Mouse (Mus musculus) erythroblast, embryonic 14.5 days (primary cell): ENCODE results near the gene Gm10447. TPM values are rescaled to one million over a fixed set of nuclear protein-coding genes. Genes with fewer than 3 reads are reported as not detected.

ENCODE experiments used
- H3K27me3 ChIP-seq: 2 replicates; pipeline ENCODE4 v1.6.1; 2012; ENCODE audit warnings: inconsistent platforms; ENCODE audit not compliant: control insufficient read depth
- H3K36me3 ChIP-seq: 2 replicates; pipeline ENCODE4 v1.6.1; 2012; ENCODE audit warnings: mild to moderate bottlenecking, inconsistent platforms; ENCODE audit not compliant: control insufficient read depth
- H3K4me1 ChIP-seq: 2 replicates; pipeline ENCODE4 v1.6.1; 2012; ENCODE audit warnings: inconsistent platforms; ENCODE audit not compliant: control insufficient read depth
- H3K4me3 ChIP-seq: replicated peaks from 2 replicates; pipeline ENCODE3; 2012; ENCODE audit warnings: moderate library complexity, mild to moderate bottlenecking, inconsistent platforms
- H3K9me3 ChIP-seq: 2 replicates; pipeline ENCODE4 v1.6.1; 2012; ENCODE audit warnings: low read length, inconsistent platforms, mixed read lengths; ENCODE audit not compliant: control insufficient read depth
- GATA1 ChIP-seq: IDR thresholded peaks from 2 replicates; pipeline ENCODE4 v1.6.1; 2012; ENCODE audit warnings: low read length, inconsistent platforms, mixed read lengths
- TAL1 ChIP-seq: IDR thresholded peaks from 3 replicates; pipeline ENCODE4 v1.6.1; 2012; ENCODE audit warnings: low read length, inconsistent platforms, mixed read lengths
- polyA plus RNA-seq: library from polyadenylated mRNA; stranded (reverse); fragments of >175 nt; gene quantifications from 2 replicates; pipeline ENCODE4 v1.2.3, GENCODE M21; 2012

The Gm10447 gene
- polyA plus RNA-seq, 1 experiment: not detected

DNA sequence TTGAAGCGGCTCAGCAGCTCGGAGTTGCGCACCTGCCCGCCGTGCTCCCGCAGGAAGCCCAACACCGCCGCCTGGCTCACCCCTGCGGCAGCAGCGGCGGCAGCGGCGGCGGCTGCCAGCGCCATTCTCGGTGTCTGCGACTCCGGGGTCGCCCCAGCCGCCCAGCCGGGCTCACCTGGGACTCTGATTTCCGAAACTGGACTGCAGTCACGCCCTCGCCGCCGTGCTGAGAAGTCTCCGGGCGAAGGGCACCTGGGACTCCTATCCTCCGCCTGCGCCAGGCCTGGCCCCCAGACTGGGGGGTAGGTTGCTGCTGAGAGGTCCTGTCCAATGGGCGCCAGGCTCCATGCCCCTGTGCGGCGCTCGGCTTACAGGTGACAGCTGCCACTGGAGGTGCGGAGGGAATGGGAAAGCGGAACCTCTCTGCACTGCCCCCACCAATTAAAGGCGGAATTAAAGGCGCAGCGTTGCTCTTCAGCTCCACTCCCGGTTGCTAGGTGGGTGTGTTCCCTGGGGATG, 22.9 kb upstream of the Gm10447 start, which contains the start of the genes Gm9945 and Sowaha:
TSS of gene Gm9945 (plus strand) at position 384 of the 519 bp plus-strand sequence.
TSS of gene Sowaha (minus strand) at position 492 of the 519 bp plus-strand sequence.
- TF ChIP-seq TAL1 (no peak), GATA1 (no peak)
- Histone ChIP-seq H3K4me1 (peaks cover 79% of the 10 kb centered on the region), H3K27me3 (peaks cover 53% of the 10 kb centered on the region), H3K9me3 (peaks cover 13% of the 10 kb centered on the region), H3K4me3 (peak within 1 kb of the TSS; percentile 97), H3K36me3 (peaks cover 37% of the 10 kb centered on the region)

DNA sequence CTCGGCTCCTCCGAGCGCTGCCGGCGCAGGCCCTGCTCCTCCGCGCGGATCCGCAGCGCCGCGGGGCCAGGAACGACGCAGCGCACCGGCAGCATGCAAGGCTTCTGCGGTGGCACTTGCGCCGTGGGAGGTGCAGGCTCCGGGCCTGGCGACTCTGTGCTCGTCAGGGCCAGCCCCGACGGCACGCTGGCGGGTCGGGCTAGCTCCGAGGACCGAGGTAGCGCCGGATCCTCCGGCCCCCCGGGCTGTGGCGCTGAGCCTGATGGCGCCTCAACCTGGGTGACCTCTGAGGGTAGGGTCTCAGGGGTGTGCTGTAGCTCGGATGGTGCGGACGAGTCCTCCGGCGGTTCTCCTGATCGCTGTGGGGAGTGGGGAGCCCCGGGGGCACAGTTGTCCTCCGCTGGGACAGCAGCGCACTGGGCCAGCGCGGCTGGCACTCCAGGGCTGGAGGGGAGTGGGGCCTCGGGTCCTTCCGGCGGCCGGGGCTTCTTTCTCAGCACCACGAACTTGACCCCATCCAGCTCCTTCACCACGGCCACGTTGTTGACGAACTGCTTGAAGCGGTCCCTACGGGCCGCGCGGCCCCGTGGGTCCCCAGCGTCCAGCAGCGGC, 22.4 kb upstream of the Gm10447 start:
- Histone ChIP-seq H3K9me3 (peaks cover 13% of the 10 kb centered on the region), H3K4me3 (peak overlapping the region; percentile 97), H3K36me3 (peaks cover 37% of the 10 kb centered on the region), H3K27me3 (peaks cover 59% of the 10 kb centered on the region), H3K4me1 (peaks cover 74% of the 10 kb centered on the region)
- TF ChIP-seq GATA1: no peak
- TF ChIP-seq TAL1: no peak

DNA sequence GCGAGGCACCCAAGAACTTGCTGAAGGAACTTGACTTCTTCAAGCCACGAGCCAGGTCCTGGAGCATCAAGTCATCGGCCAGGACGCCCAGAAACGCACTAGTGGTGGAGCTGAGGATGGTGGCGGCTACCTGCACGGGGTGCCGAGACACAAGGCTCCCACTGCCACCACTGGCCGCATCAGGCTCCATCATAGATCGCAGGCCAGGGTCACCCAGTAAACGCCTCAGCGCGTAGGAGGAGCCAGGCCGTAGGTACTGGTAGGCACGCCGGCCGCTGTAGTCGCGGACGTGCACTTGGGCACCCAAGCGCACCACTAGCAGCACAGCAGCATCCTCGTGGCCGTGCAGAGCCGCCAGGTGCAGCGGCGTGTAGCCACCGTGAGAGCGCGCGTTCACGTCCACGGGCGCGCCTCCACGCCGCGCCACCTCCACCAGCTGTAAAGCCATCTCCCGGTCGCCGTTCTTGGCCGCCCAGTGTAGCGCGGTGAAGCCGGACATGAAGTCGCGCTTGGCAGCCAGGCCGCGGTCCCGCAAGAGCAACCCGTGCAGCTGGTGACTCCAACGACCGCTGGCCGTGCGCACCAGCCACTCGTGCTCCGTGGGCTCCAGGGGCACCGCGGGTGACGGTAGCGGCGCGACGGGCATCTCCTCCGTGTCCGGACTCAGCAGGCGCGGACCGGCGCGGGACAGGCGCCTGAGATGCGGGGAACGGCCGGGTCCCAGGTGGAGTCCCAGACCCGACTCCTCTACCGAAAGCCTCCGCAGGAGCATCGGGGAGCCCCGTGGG, 21.7 kb upstream of the Gm10447 start:
- TF ChIP-seq TAL1 (no peak), GATA1 (no peak)
- Histone ChIP-seq H3K36me3 (peaks cover 37% of the 10 kb centered on the region), H3K4me1 (peaks cover 67% of the 10 kb centered on the region), H3K9me3 (peaks cover 13% of the 10 kb centered on the region), H3K27me3 (peaks cover 66% of the 10 kb centered on the region), H3K4me3 (peak overlapping the region; percentile 97)

DNA sequence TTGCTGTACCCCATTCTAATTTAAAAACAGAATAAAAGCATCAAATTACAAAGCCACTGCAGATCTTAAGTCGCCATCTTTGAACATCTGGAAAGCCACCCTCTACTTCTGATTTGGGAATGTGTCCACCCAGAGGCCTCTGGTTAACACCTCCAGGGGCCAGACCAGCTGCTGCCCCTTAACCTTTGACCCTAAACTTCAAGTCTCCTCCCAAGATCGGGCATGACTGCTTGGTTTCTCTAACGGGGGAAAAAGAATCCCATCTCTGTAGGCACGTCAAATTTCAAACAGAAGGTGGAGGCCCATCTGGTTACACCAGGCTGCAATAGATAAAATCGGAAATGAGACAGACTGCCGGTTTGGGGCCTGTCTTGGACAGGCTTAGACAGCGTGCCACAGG, 20.9 kb upstream of the Gm10447 start:
- Histone ChIP-seq H3K36me3 (peaks cover 37% of the 10 kb centered on the region), H3K4me3 (peak overlapping the region; percentile 97), H3K9me3 (peaks cover 13% of the 10 kb centered on the region), H3K4me1 (peaks cover 60% of the 10 kb centered on the region), H3K27me3 (peaks cover 72% of the 10 kb centered on the region)
- no peak for TF ChIP-seq GATA1
- TF ChIP-seq TAL1: no peak

DNA sequence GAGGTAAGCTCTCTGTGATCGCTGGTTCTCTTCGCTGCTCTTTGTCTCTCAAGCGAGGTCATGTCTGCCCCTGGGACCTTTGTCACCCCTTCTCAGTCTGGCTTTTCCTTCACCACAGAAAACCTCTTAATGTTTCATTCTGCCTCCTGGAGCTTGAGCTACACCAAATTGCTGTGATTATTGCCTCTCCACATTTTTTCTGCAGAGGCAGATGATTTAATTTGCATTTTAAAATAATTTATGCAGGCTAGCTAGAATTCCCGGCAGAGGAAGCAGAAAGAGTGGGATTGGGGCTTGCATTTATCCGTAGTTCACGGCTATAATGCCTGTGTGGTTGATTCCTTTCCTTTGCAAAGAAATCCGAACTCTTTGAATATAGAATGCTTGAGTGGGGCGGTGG, 18.7 kb upstream of the Gm10447 start:
- H3K4me1 ChIP-seq: peaks cover 39% of the 10 kb centered on the region
- peaks cover 34% of the 10 kb centered on the region for H3K36me3 ChIP-seq
- H3K27me3 ChIP-seq: peaks cover 91% of the 10 kb centered on the region
- peaks cover 13% of the 10 kb centered on the region for H3K9me3 ChIP-seq
- TF ChIP-seq TAL1 (no peak), GATA1 (no peak)
- no peak overlapping the region for H3K4me3 ChIP-seq

DNA sequence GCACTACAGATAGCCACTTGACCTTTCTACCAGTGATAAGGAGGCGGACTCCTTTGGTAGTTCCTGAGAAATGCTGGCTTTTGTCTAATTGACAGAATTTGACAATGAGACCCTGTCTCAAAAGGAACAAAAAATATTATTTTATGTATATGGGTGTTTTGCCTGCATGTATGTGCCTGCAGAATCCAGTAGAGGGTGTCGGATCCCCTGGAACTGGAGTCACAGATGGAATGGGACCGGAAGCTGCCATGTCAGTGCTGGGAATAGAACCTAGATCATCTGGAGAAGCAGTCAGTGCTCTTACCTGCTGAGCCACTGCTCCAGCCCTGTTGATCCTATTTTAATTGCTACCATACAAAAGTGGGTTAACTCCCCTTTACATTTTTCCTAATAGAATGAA, 15.8 kb upstream of the Gm10447 start:
- no peak overlapping the region for H3K4me3 ChIP-seq
- H3K36me3 ChIP-seq: peaks cover 17% of the 10 kb centered on the region
- TF ChIP-seq GATA1 (no peak), TAL1 (no peak)
- H3K27me3 ChIP-seq: peaks cover 94% of the 10 kb centered on the region
- no peaks in the 10 kb centered on the region for H3K9me3 ChIP-seq
- peaks cover 19% of the 10 kb centered on the region for H3K4me1 ChIP-seq

DNA sequence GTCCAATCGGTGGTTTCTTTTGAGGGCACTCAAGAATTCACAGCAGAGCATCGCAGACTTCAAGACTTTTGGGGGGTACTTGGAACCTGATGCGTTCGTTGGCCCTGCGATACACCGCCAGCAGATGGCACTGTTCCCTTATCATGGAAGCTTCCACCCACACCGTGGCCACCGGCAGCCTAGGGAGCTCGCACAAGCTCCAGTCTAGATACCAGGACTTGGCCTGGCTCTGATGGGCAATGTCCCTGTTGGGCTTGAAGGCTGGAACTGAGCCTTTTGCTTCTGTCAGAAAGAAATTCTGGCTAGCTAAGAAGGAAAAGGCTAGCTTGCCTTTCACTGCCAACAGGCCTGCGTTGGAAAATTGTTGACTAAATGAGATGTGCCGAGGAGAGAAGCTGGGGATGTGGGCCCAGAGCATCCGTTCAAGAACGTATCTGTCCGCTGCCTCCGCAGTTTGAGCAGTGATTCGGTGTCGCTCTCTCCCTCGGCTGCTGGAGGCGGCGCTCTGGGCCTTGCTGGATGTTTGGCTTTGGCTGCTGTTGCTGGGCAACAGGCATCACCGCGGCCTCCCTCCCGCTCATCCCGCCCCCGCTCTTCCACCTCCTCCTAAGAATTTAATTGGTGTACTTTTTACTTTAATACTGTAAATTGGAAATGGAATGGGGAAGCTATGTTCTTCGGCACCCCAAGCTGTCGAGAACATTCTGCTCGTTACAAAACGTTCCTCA, 13.2 kb upstream of the Gm10447 start, which contains the start of gene Gm9837:
TSS of gene Gm9837 (minus strand) at position 512 of the 728 bp plus-strand sequence.
- Histone ChIP-seq H3K36me3 (no peaks in the 10 kb centered on the region), H3K27me3 (peaks cover 94% of the 10 kb centered on the region), H3K9me3 (no peaks in the 10 kb centered on the region), H3K4me3 (no peak within 1 kb of the TSS), H3K4me1 (peaks cover 19% of the 10 kb centered on the region)
- TF ChIP-seq TAL1 (no peak), GATA1 (no peak)

DNA sequence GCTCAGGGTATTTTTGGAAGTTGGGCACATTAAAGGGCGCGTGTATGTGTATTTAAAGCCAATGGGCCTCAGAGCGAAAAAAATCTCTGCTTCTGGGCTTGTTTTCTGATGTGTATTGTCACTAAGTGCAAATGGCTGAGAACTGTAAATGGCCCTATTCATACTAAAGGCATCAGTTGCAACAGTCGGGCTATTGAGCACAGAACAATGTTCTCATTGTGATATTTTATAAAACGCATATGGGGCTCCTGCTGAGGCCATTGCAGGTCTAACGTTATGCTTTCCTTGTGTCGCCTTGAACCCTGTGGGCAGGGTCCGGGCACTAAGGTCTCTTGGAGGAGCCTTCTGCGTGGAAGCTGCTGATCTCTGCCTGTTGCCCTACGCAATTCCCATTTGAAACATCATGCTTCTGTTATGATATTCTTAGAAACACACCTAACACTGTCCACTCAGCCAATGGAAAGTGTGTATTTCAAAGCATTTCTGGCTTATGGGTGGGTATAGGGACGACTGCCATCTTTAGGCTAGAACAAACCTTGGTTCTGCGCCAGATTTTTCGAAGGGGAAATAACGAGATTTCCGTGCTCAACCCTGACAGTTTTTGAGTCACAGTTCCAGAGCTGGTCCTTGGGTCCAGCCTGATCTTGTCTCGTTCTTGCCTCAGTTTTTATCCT, 12.5 kb upstream of the Gm10447 start:
- peaks cover 19% of the 10 kb centered on the region for H3K4me1 ChIP-seq
- TF ChIP-seq GATA1: no peak
- no peak for TF ChIP-seq TAL1
- no peak overlapping the region for H3K4me3 ChIP-seq
- peaks cover 3% of the 10 kb centered on the region for H3K9me3 ChIP-seq
- peaks cover 94% of the 10 kb centered on the region for H3K27me3 ChIP-seq
- no peaks in the 10 kb centered on the region for H3K36me3 ChIP-seq
